Mouse (Mus musculus) fat pad, adult 2 months (tissue): ENCODE data around the gene Cdh5.

Source experiments
- DNase-seq: peaks from one replicate; pipeline ENCODE4 v3.0.0-alpha.2; 2011; ENCODE audit warnings: low read depth, low spot score; ENCODE audit errors: extremely low read depth

Gene Cdh5

DNA sequence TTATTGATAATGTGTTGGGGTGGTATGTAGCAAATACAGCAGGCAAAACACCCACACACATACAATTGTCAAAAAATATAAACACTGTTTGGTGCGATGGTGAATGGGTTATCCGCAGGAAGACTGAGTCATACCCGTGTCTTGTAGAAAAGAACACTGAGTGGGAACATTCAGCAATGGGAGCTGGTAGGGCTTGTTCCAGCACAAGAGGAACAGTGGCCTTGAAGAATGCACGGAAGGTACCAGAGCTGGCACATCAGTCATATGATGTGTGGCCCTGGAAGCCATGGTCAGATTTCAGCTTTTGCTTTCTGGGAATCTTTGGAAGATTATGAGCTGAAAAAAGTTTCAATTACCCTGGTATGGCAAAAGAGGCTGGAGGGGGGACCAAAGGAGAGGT is 85.4 kb downstream of the Cdh5 start:
- no peak for DNase-seq

GRCm38 (mm10) chr8:104187622-104188021 is 86.2 kb downstream of the Cdh5 start:
- DNase-seq, result no peak

DNA sequence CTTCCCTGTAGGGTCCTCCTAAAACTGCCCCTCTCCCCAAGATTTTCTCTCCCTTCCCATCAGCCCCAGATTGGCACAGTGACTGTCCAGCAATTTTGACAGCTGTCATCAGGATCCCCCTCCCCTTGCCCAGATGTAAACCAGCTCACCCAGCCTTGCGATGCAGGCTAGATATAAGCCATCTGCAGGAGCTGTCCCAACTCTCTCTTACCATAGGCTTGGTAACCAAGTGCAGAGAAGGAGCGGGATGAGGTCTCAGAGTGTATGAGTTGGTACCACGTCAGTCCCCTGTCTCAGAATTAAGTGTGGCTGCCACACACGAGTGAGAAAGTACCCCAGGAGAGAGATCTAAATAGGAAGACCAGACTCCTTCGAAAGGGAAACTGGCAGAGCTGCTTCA is 87.0 kb downstream of the Cdh5 start:
- DNase-seq, result no peak

GRCm38 (mm10) chr8:104190777-104191468 is 89.5 kb downstream of the Cdh5 start:
- no peak for DNase-seq

GRCm38 (mm10) chr8:104191496-104191895 is 90.1 kb downstream of the Cdh5 start:
- no peak for DNase-seq
